Mouse (Mus musculus) layer of hippocampus, adult 9-10 months (tissue): ENCODE results near the gene Cst11.
"Not testable (repeated sequence)": the region's sequence is repeated elsewhere in the genome, so short reads cannot be mapped to it uniquely, and the experiment has no call there.

Experiments
- DNase-seq: peaks from one replicate; pipeline ENCODE4 v3.0.0; 2022; ENCODE audit warnings: low spot score

The Cst11 gene

DNA sequence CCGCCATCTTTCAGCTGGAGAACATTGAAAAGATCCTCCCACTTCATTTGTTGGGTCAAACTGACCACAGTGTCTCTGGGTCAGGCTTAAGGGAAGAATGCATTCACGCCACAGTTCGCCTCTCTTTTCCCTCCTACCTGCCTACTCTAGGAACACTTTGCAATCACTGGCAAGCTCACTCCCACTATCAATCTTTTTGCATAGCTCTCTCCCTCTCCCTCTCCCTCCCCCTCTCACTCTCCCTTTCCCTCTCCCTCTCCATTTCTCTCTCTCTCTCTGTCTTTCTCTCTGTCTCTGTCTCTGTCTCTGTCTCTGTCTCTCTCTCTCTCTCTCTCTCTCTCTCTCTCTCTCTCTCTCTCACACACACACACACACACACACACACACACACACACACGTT is at the start of gene Cst11:
Cst11 (minus strand) TSS at position 101 of the 400 bp plus-strand sequence.
- DNase-seq = not testable (repeated sequence)

DNA sequence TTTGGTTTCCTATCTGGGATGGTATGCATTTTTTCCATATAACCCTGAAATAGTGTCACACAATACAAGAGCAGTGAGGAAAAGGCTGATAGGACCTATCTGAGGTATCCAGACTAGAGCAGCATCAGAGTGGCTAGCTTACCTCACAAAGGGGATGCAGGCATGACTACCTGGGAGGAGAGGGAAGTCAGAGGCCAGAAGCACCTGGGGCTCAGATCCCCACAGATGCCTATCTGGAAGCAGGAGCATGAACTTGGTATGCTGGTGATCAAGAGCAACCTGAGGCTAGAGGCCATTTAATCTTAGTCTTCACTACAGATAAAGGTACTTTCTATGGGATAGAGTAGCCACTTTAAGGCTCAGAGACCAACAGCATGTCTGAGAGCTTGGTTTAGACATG is 48.6 kb upstream of the Cst11 start, which contains the start of gene Cst13:
Cst13 (plus strand) TSS at position 173 of the 400 bp plus-strand sequence.
- DNase-seq = no peak

DNA sequence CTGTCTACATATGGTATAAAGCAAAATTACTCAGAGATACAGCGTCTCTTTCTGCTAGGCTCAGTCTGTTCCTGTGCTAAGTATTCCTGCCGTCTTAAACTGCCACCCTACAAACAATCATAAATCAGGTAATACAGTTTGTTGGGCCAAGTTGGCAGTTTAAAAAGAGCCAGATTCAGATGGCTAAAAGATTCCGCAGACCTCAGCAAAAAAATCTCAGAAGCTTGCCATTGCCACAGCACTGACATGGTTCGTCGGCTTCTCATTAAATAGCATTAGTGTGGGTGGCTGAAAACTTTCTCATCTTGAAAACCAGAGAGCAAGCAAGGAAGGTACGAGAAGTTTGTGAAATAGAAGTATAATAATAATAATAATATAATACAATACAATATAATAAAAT is 35.4 kb upstream of the Cst11 start:
- DNase-seq = no peak

DNA sequence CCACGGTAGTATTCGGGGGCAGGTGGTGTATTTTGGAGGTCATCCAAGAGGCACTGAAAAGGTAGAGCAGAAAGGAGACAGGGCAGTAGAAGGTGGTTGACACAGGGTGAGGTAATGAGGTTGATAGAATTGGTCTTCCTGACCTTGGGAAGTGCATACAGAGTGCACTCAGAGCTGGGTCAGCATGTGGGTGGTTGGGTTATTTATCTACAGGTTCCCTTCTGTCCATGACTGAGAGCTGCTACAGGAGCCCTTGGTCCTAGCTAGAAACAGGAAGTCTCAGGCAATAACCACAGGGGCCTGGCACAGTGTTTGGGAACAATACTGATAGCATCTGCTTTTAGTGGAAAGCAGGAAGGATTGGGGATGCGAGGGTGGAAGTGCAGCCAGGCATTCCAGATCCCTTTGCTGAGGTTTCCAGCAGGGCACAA is 30.2 kb upstream of the Cst11 start:
- no peak for DNase-seq

DNA sequence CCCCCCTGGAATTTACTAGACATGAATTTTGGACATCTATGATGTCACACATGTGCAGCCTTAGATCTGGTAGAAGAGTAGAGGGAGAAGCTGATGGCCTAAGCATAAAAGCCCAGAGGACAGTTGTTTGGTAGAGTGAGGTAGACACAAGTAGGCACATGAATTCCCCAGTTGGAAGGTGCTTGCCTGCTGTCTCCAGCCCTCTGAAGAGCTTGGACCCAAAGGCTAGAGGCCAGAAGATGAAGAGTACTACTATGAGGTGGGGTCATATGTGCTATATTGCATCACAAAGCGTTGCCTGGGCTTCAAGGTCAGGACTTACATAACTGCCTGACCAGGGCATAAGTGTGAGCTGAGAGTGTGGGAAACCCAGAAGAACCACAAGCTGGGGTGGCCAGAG is 27.2 kb upstream of the Cst11 start, which contains the start of gene Cst8:
Cst8 (plus strand) TSS at position 301 of the 400 bp plus-strand sequence.
- no peak for DNase-seq

DNA sequence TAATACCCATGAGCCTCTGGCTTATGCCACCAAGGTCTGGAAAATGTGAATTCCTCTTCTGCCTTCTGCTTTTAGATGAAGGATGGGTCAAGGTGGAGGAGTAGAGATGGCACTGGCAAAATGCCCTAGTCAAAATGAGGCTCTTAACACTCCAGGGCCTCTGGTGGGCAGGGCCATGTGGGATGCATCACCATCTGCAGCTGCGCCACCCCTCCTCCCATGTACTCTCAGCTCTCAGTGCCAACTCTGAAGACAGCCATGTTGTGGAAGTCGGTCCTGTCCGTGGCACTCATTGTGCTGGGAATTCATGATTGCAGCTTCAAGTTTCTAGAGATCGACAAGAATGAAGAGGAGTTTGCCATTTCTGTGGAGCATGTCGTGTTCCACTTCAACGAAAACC is 17.8 kb upstream of the Cst11 start, which contains the start of gene Cst12:
Cst12 (plus strand) TSS at position 220 of the 400 bp plus-strand sequence.
- no peak for DNase-seq

DNA sequence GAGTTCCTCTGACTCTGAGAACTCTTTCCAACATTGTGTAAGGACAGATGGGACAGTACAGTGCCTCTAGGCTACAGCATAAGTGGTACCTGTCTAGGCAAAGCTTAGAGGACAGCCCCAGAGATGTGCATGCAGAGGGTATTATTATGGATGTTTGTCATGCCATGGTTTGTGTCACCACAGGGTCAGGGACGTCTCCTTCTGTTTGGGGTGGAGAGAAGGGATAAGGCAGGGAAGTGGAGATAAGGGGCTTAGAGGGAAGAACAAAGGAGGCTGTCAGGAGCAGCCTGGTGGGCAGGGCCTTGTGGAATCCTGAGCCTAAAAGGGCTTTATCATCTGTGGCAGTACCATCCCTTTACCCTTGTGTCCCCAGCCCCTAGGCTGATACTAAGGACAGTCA is 10.4 kb upstream of the Cst11 start, which contains the start of gene 8030411F24Rik:
8030411F24Rik (plus strand) TSS at position 301 of the 400 bp plus-strand sequence.
- no peak for DNase-seq

DNA sequence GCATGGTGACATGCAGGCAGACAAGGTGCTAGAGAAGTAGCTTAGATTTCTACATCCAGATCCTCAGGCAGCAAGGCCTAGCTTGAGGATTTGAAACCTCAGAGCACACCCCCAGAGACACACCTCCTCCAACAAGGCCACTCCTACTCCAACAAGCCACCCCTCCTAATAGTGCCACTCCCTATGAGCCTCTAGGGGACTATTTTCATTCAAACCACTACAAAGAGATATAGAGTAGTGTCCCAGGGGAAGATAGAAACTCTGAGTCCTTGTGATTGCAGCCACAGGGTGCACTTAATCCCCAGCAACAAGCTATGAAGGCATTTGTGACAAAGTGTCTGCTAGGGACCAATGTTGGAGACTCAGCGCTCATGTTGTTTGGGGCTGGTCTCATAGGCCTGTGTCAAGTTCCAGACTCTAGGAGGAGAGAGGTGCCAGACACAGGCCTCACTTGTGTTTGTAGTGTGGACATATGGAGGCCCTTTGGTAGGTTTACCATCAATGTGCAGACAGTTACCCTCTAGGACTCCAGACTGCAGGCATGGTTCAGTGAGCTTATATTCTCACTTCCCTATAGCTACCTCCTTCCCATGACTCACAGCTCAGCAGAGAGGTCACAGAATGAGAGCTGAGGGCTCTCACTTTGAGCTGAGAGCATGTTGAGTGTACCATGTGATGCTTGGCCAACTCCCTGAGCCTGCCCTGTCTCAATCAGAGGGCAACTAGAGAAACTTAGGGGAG is 7.5 kb downstream of the Cst11 start:
- no peak for DNase-seq

DNA sequence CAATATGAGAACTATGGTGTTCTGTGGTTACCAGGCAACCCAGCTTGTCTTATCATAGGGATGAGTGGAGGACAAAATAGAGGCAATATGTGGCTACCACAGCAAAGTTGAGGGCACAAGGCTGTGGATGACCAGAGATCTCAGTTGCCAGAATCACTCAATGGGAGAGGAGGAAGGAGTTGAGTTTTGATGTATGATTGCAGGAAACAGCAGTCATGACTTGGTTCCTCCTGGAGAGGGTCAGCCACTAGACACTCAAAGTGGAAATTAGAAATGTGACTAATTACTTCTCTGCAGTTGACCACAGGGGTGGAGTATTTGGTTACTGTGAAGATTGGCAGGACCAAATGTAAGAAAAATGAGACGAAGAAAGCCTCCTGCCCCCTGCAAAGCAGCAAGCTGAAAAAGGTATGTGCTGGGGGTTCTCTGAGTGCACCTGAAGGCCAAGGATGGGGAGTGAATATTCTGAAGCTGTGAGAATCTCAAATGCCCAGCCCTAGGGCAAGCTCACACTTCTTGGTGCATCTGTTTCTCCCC is 16.9 kb downstream of the Cst11 start:
- no peak for DNase-seq

DNA sequence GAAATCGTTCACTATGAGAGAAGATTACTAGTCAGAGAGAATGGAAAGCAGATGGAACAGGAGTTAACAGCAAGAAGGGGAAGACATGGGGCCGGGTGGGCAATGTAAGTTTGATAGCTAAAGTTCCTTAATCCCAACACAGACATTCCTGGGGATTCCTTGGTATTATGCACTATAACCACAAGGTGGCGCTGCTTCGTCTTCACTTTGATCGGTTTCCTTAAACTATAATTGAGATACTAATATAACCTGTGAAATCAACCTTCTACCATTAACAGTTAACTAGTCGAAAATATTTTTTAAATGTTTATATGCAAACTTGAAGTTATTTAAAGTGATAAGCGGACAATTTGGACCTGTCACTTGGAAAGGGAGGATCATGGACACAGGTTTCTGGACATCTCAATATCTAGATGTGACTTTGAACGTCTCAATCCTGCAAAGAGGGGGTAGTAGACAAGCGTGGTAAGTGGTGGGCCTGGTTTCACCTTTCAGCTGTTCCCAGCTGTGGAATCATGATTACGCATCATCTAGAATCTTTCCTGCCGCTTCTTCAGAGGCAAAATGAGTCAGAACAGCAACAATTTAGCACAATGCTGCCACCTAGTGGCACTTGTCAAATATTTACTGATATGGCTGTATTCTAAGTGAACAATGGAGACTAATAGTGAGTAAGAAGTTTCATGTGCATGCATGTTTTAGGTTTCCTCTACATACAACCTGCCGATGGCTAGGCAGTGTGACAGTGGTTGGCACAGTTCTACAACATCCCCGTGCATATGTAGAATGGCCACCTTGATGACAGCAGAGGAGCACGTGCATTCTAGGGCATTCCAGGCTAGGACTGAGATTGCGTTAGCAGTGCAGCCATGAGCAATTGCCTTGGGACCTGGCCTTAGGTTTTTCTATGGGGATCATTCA is 19.1 kb downstream of the Cst11 start:
- peak; percentile 79 for DNase-seq

DNA sequence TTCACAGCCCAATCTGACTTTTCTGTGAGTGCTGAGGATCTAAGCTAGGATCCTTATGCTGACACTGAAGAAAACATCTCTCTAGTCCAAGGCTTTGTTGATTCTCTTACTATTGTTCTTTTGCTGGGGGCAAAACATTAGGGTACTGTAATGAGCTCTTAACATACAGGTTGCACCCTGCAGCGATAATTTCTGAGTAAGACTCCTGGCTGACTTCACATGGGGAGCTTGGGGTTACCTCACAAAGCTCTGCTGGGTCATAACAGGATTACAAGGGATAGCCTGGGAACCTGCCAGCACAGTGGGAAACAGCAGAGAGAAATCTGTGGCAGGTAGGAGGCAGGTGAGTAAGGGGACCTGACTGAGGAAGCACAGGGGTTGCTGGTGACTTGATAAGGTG is 21.2 kb downstream of the Cst11 start, which contains the start of gene Cstl1:
Cstl1 (plus strand) TSS at position 301 of the 400 bp plus-strand sequence.
- no peak for DNase-seq

DNA sequence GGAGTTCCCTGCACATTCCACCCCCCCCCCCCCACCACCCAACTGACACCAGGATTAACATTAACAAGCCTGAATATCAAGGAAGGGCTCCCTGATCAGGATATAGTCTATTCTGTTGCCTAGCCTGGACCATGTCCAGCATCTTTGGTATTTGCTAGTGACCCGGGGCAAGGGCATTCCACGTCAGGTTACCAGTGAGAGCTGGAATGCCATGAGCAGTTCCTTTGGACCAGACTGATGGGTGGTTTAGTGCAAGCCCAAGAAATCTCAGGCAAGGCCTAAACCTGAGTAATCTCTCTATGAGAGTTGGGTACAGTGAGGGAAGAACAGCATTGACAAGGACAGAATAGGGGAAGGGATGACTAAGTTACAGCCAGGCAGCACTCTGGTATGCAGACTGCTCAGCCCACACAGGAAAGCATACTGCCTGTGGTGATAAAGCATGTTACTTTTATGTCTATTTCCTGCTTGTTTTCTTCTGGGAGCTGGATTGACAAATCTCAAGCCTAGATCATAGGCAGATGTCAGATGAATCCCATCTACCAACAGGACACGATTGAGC is 27.4 kb downstream of the Cst11 start:
- no peak for DNase-seq

DNA sequence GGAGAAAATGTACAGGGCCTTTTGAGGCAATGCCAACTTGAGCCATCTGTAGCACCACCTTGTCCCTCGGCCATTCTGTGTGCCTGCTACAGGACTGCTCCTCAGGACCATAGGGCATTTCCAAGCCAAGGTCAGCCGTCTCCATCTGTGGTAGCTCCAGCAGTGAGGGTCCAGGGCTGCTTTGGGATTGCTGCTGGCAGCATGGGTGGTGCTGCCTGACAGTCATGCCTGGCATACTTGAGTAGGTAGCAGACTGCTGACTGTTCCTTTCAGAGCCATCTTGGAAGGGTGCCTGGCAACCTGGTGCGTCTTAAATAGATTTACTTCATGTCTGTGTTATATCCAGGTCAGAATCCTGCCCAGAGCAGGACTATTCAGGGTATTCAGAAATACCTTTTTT is 28.3 kb downstream of the Cst11 start:
- no peak for DNase-seq

DNA sequence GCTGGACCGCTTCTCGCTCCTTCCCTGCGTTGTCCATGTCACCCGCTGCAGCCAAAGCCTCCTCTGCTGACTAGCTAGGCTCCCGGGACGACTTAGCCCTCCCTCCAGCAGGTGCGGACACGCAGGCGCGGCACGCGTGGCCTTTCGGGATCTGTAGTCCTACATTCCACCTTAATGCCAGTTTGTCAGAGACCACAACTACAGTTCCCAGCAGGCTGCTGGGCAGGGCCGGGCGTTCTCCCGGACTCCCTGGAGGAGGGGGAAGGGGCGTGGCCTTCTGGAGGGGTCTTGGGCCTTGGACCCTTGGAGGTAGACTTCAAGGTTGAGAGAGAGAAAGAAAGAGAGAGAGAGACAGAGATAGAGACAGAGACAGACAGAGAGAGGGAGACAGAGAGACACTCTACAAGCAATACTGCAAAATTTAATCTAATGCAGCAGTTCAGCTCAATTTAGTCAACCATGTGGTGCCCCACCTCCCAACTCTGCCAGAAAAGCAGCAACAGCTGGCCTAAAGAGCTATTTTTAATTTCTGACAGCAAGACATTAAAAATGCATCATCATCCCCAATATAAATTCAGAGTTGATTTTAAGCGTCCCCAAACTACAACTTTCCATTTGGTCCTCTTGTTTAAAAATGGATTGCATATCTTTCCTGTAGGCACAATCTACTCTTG is 38.8 kb downstream of the Cst11 start, which contains the start of gene Napb:
Napb (minus strand) TSS at position 141 of the 674 bp plus-strand sequence.
- DNase-seq = peak; percentile 87

DNA sequence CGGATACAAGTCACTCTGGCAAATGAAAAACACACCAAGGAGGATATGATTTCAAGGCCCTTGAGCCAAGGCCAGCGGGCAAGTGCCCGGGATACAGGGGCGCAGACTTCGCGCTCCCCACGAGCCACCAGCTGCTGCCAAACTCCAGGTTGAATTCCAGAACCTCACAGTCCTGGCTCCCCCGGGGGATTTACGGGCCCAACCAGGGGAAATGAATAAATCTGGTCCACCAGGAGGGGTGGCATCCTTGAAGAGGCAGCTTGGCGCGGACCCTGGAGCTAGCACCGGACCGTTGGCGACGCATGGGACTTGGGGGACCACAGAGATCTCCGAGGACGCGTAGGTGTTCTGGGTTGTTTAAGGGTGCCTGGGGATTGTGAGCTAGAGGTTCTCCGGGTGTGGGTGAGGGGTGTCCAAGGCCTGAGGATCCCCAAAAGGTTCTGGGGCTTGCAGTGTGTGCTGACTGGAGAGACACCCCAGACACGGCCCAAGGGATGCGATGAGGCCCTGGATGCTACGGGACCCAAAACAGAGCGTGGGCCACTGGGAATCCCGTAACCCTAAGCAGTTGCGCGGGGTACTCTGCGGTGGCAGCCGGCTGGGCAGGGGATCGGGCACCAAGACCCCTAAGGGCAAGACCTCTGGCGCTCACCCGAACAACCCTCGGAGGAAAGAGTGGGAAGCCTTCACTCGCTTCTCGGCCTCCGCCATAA is 39.5 kb downstream of the Cst11 start:
- DNase-seq = no peak

DNA sequence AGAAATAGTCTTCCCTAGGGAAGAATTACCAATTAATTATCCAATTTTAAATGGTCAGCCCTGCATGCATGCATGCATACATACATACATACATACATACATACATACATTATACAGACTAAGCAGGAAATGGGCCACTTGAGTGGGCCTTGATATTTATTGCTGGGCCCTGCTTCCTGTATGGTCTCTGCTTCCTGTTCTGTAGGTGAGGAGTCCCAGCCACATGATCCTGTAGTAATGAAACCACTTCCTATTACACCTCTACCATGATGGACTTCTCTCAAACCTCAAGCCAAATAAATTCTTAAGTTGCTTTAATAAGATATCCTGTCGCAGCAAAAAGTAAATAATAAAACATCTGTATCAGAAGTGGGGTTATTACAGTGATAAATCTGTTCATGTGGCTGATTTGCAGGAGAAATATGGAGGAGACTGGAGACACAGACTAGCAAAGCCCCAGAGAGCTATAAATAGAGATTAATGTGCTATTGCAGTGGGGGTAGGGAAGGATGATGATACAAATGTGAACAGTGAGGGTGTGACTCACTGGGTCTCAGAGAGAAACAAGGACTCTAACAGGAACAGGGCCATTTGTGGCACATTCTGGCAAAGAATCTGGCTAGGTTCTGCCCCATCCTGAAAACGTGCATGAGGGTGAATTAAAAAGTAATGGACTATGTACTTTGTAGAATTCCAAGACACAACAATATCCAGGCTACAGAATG is 51.9 kb downstream of the Cst11 start:
- DNase-seq = no peak
